Mouse (Mus musculus) embryonic fibroblast, embryonic 13.5 days (primary cell): ENCODE results near the gene Prss29.

Source experiments
- CTCF ChIP-seq: IDR thresholded peaks from 2 replicates; pipeline ENCODE4 v1.5.1; 2011; ENCODE audit warnings: mild to moderate bottlenecking, control low read depth, low read length, moderate library complexity, borderline replicate concordance; ENCODE audit not compliant: insufficient read depth
- POLR2A ChIP-seq: IDR thresholded peaks from 2 replicates; pipeline ENCODE4 v1.6.1; 2011; ENCODE audit warnings: low read depth, mild to moderate bottlenecking, control low read depth, low read length, moderate library complexity

DNA sequence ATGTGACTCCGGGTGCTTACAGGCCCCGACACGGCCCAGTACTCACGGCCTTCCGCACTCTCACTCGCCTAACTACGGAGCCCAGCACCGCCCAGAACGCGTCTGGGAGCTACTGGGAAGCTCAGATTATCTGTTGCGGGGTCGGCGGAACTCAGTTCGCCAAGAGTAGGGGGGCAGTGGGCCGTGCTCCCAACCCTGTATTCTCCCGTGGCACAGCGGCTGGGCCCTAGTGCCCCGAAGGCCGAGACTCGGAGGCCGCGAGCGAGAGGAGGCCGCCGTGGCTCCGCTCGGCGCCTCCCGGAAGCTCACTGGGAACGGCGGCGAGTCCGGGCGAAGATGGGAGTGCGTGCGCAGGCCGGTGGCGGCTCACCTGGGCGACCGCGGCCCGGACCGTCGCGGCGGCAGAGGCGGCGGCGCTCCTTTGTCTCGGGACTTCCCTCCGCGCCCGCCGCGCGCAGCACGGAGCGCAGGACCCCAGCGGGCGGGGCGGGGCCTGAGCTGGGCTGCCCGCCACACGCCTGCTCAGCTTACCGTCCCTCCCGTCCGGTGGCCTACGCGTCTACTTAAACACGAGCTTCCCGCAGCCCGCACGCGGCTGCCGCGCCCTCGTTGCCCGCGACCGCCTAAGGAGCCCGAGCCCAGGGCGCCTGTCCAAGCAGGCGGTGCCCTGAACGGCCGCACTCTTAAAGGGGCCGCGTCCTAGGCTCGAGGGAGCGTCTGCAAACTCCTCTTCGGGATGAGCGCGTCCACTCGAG, 45.3 kb upstream of the Prss29 start:
- TF ChIP-seq POLR2A, result peak; percentile 57; the same call in 1 of the 2 replicates
- TF ChIP-seq CTCF, result no peak
